Mouse (Mus musculus): ENCODE measurements at regions not wholly inside any gene's neighbourhood (a gene's known extent, or its start where the extent isn't known, plus 50 kb on each side); places are given as distances from the start of the nearest gene placed in this dataset.

DNA sequence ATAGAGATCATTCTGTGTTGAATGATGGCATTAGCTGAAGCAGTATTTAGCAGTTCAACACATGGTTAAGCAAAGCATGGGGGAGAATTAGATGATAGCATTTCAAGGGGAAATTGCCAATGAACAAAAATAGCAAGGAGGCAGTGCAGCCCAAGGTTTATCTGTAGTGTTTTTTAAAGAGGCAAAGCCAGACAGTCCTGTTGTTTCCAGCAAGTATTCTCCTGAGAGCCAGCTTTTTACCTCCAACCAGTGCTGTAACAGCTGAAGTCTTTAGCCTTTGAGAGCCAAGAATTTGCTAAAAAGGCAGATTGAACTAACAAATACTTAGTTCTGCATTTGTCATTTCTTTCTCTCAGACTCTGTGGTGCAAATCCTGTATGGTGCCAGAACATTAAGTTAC lies 305.1 kb upstream of the Arx start:
- ATAC-seq (ENCODE audit: low FRiP score, low TSS enrichment), result no peak
- no peaks in the 10 kb centered on the region for H3K9me3 ChIP-seq (ENCODE audit: low read length)
- H3K4me2 ChIP-seq (replicated peaks; ENCODE audit: low read depth, low read length), result no peak overlapping the region
- H3K4me1 ChIP-seq (ENCODE audit: insufficient read depth, low read length), result no peaks in the 10 kb centered on the region
- H3K9ac ChIP-seq (replicated peaks; ENCODE audit: low read length), result no peak overlapping the region
- H3K4me3 ChIP-seq (ENCODE audit: low read length), result no peak overlapping the region
- H3K27ac ChIP-seq (ENCODE audit: low read length), result no peak overlapping the region
- H3K36me3 ChIP-seq (ENCODE audit: insufficient read depth, low read length), result no peaks in the 10 kb centered on the region
- no peaks in the 10 kb centered on the region for H3K27me3 ChIP-seq (ENCODE audit: insufficient read depth, low read length)

DNA sequence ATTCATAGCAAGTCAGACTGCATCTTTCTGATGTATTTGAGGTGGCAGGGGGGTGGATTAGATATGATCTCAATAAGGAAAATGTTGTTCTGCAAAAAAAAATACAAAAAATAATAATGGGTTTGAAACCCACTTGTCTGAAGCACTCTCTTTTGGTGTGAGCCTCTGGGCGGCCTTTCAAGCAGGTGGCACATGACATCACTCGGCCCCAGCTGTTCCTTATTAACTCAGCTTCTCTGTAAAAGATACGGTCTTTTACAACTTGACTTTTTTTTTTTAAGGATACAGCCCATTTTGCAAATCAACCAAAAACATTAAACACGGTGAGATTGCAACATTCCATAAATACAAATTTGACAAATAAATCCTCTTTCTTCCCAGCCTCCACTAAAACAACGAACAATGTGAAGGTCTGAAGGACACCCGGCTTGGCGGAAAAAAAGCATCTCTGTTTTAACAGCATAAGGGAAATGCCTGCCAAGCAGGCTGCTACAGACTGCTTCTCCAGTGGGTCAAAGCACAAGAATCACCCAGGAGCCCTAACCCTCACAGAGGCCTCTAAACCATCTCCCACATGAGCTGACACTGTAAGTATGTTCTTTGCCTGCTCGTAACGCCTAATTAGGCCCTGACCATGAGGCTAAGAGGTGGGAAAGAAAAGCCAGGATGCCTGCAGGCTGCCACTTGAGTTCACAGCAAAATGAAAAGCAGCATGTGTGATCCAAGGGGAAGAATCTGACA lies 283.8 kb upstream of the Arx start:
- 55% methylated on average over 9 of the region's 9 CpGs for WGBS
- no peak for ATAC-seq (ENCODE audit: low FRiP score, low TSS enrichment)
- Histone ChIP-seq H3K9me3 (ENCODE audit: low read length) (no peaks in the 10 kb centered on the region), H3K4me3 (ENCODE audit: low read length) (no peak overlapping the region), H3K36me3 (ENCODE audit: insufficient read depth, low read length) (no peaks in the 10 kb centered on the region), H3K27ac (ENCODE audit: low read length) (no peak overlapping the region), H3K9ac (replicated peaks; ENCODE audit: low read length) (no peak overlapping the region), H3K27me3 (ENCODE audit: insufficient read depth, low read length) (no peaks in the 10 kb centered on the region), H3K4me1 (ENCODE audit: insufficient read depth, low read length) (no peaks in the 10 kb centered on the region), H3K4me2 (replicated peaks; ENCODE audit: low read depth, low read length) (no peak overlapping the region)

DNA sequence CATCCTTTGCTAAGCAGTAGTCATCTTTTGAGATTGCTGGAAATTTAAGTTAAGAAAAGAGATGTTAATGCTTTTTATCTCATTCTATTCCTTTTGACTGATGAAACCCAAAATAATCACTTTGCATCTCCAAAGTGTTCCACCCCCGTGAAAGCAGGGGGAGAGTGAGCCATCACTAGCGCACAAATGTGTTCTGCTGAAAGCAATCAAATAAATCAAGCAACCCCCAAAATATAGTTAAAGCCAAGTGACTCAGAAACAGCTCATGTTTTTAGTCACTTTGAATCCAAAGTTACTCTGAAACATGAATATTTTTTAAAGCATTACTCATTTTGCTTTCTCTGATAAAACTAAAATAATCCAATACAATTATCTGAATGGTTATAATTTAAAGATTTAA lies 279.6 kb upstream of the Arx start:
- Histone ChIP-seq H3K4me3 (ENCODE audit: low read length) (no peak overlapping the region), H3K4me1 (ENCODE audit: insufficient read depth, low read length) (no peaks in the 10 kb centered on the region), H3K4me2 (replicated peaks; ENCODE audit: low read depth, low read length) (no peak overlapping the region), H3K9me3 (ENCODE audit: low read length) (no peaks in the 10 kb centered on the region), H3K36me3 (ENCODE audit: insufficient read depth, low read length) (no peaks in the 10 kb centered on the region), H3K9ac (replicated peaks; ENCODE audit: low read length) (no peak overlapping the region), H3K27me3 (ENCODE audit: insufficient read depth, low read length) (no peaks in the 10 kb centered on the region), H3K27ac (ENCODE audit: low read length) (no peak overlapping the region)
- 69% methylated on average over 2 of the region's 2 CpGs for WGBS
- ATAC-seq (ENCODE audit: low FRiP score, low TSS enrichment), result no peak

DNA sequence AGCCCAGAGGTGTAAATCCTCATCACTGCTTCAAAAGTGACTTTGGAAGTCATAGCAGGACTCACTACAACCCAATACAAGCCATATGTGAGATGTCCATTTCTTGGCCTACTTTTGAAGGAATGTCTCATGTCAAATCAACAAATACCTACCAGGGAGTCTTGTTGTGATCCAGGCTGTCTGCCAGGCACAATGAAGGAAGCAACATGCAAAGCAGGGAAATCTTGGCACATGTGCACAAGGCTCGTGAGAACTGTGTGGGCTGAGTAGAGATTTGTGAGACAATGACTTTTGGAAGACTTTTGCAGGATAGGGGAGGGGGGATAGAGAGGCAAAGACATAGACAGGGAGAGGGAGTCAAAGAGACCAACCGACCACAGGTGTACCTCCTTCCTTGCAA lies 274.7 kb upstream of the Arx start:
- Histone ChIP-seq H3K4me3 (ENCODE audit: low read length) (no peak overlapping the region), H3K36me3 (ENCODE audit: insufficient read depth, low read length) (no peaks in the 10 kb centered on the region), H3K9ac (replicated peaks; ENCODE audit: low read length) (no peak overlapping the region), H3K27ac (ENCODE audit: low read length) (no peak overlapping the region), H3K27me3 (ENCODE audit: insufficient read depth, low read length) (no peaks in the 10 kb centered on the region), H3K9me3 (ENCODE audit: low read length) (no peaks in the 10 kb centered on the region), H3K4me2 (replicated peaks; ENCODE audit: low read depth, low read length) (no peak overlapping the region), H3K4me1 (ENCODE audit: insufficient read depth, low read length) (no peaks in the 10 kb centered on the region)
- WGBS, result 38% methylated on average over 2 of the region's 2 CpGs
- peak; percentile 49; the same call in 1 of the 2 replicates for ATAC-seq (ENCODE audit: low FRiP score, low TSS enrichment)

DNA sequence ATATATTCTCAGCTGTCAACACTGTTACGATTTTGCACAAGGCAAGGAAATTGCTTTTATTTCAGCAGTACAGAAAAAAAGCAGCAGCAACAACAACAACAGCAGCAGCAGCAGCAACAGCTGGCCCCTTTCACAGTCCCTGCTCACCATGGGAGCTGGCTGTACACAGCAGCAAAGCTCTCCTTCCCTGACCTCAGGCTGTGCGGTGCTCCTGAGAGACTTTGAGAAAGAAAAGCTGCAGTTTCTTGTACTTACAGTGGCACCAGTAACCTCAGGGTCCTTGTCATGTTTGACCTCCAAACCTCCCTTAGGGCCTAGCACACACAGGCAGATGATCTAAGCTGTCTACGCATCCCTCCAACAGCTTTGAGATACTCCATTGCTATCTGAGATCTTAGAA lies 269.9 kb upstream of the Arx start:
- Histone ChIP-seq H3K27me3 (ENCODE audit: insufficient read depth, low read length) (no peaks in the 10 kb centered on the region), H3K36me3 (ENCODE audit: insufficient read depth, low read length) (no peaks in the 10 kb centered on the region), H3K4me3 (ENCODE audit: low read length) (no peak overlapping the region), H3K4me2 (replicated peaks; ENCODE audit: low read depth, low read length) (no peak overlapping the region), H3K27ac (ENCODE audit: low read length) (peak overlapping the region; percentile 34; the same call in 1 of the 2 replicates), H3K4me1 (ENCODE audit: insufficient read depth, low read length) (no peaks in the 10 kb centered on the region), H3K9me3 (ENCODE audit: low read length) (no peaks in the 10 kb centered on the region), H3K9ac (replicated peaks; ENCODE audit: low read length) (no peak overlapping the region)
- WGBS, result 49% methylated on average over 3 of the region's 3 CpGs
- peak; percentile 93 for ATAC-seq (ENCODE audit: low FRiP score, low TSS enrichment)

DNA sequence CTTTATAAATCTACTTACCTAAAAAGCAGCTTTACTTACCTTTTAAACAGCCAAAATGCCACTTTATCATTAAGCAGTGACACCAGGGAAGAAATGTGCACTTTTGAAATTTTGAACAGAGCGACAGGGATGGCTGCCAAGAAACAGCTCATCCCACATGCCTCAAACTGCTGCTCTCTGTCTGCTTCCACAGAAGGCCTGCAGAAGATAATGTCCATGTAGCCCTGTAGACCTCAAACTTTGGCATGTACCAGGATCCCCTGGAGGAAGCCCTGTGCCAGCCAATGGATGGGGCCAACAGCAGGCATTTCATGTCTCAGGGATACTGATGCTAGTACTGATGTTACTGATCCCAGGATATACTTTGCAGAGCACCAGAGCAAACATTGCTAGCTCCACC lies 245.1 kb upstream of the Arx start:
- Histone ChIP-seq H3K9me3 (ENCODE audit: low read length) (no peaks in the 10 kb centered on the region), H3K27ac (ENCODE audit: low read length) (no peak overlapping the region), H3K9ac (replicated peaks; ENCODE audit: low read length) (no peak overlapping the region), H3K4me2 (replicated peaks; ENCODE audit: low read depth, low read length) (no peak overlapping the region), H3K27me3 (ENCODE audit: insufficient read depth, low read length) (no peaks in the 10 kb centered on the region), H3K36me3 (ENCODE audit: insufficient read depth, low read length) (no peaks in the 10 kb centered on the region), H3K4me3 (ENCODE audit: low read length) (no peak overlapping the region), H3K4me1 (ENCODE audit: insufficient read depth, low read length) (no peaks in the 10 kb centered on the region)
- 66% methylated on average over 1 of the region's 1 CpGs for WGBS
- no peak for ATAC-seq (ENCODE audit: low FRiP score, low TSS enrichment)

DNA sequence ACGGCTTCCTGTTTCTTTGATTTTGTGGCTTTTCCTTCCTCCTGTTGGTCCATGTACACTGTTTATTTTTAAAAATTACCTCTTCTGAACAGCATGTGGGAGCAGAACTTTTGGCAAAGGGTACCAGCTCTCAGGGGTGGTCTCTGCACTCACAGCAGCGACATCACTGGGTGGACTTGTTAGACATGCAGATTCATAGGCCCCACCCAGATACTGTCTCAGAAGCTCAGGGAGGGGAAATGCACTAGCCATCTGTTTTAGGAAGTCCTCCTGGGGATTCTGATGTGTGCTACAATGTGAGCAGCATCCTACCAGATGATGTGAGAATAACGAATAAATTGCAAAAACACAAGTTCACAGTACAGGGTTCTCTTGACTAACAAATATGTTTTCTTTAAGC lies 243.5 kb upstream of the Arx start:
- Histone ChIP-seq H3K36me3 (ENCODE audit: insufficient read depth, low read length) (no peaks in the 10 kb centered on the region), H3K27me3 (ENCODE audit: insufficient read depth, low read length) (no peaks in the 10 kb centered on the region), H3K9ac (replicated peaks; ENCODE audit: low read length) (no peak overlapping the region), H3K4me3 (ENCODE audit: low read length) (no peak overlapping the region), H3K4me1 (ENCODE audit: insufficient read depth, low read length) (no peaks in the 10 kb centered on the region), H3K4me2 (replicated peaks; ENCODE audit: low read depth, low read length) (no peak overlapping the region), H3K9me3 (ENCODE audit: low read length) (no peaks in the 10 kb centered on the region), H3K27ac (ENCODE audit: low read length) (no peak overlapping the region)
- WGBS, result 57% methylated on average over 3 of the region's 3 CpGs
- ATAC-seq (ENCODE audit: low FRiP score, low TSS enrichment), result no peak

DNA sequence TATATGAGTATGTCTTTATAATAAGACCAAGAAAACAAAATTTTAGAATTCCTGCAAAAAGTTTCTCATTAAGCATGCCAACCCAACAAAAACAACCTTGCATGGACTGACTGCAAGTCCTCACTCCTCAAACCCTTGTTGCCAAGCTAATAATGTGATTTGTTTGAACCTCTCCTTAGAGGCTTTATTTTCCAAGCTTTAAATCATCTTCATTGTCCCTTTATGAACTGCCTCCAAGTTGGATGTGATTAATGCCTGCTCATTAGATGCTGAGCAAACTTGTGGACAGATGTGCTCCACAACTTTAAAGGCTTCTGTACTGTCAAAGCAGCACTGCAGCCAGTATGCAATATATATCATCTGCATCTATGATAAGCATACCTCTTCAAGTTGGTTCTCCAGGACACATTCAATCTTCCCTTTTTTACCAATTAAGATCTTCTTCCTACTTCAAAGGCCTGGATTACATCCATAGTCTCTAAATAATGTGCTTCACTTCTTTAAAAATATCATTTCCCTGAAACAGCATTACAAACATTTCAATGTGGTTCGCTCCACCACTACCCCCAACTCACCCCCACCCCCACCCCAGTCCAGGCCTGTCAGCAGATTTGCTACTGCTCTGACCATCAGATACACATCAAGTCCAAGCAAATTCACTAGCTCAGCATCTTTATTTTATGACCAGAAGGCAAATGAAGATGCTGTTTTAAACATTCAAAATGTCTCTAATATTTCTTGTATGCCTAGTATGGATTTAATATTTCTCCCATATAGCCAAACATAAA lies 237.1 kb upstream of the Arx start:
- H3K9me3 ChIP-seq (ENCODE audit: low read length), result no peaks in the 10 kb centered on the region
- H3K36me3 ChIP-seq (ENCODE audit: insufficient read depth, low read length), result no peaks in the 10 kb centered on the region
- no peak overlapping the region for H3K4me2 ChIP-seq (replicated peaks; ENCODE audit: low read depth, low read length)
- H3K27ac ChIP-seq (ENCODE audit: low read length), result no peak overlapping the region
- WGBS, result 91% methylated on average over 1 of the region's 1 CpGs
- no peak overlapping the region for H3K4me3 ChIP-seq (ENCODE audit: low read length)
- peak; percentile 83 for ATAC-seq (ENCODE audit: low FRiP score, low TSS enrichment)
- no peaks in the 10 kb centered on the region for H3K4me1 ChIP-seq (ENCODE audit: insufficient read depth, low read length)
- no peak overlapping the region for H3K9ac ChIP-seq (replicated peaks; ENCODE audit: low read length)
- no peaks in the 10 kb centered on the region for H3K27me3 ChIP-seq (ENCODE audit: insufficient read depth, low read length)

DNA sequence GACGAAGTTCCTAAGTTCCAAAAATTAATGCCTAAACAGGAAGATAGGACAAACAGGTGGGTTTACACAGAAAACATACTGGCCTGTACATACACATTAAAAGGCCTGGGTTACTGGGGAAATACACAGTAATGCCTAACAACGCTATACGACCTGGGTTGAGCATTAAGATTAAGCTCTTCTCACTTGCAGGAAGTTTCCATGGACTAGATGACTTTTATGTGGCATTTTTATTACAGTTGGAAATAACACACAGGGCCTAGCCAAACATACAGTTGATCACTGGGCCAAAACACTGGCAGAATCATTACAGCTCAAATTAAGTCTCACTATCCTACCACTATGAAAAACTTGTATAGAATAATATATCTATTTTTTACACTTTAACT lies 236.5 kb upstream of the Arx start:
- H3K36me3 ChIP-seq (ENCODE audit: insufficient read depth, low read length), result no peaks in the 10 kb centered on the region
- no peaks in the 10 kb centered on the region for H3K4me1 ChIP-seq (ENCODE audit: insufficient read depth, low read length)
- H3K9me3 ChIP-seq (ENCODE audit: low read length), result no peaks in the 10 kb centered on the region
- H3K4me3 ChIP-seq (ENCODE audit: low read length), result no peak overlapping the region
- ATAC-seq (ENCODE audit: low FRiP score, low TSS enrichment), result peak; percentile 61; the same call in 1 of the 2 replicates
- H3K9ac ChIP-seq (replicated peaks; ENCODE audit: low read length), result no peak overlapping the region
- H3K4me2 ChIP-seq (replicated peaks; ENCODE audit: low read depth, low read length), result no peak overlapping the region
- no peak overlapping the region for H3K27ac ChIP-seq (ENCODE audit: low read length)
- H3K27me3 ChIP-seq (ENCODE audit: insufficient read depth, low read length), result no peaks in the 10 kb centered on the region
- WGBS, result 59% methylated on average over 3 of the region's 3 CpGs

DNA sequence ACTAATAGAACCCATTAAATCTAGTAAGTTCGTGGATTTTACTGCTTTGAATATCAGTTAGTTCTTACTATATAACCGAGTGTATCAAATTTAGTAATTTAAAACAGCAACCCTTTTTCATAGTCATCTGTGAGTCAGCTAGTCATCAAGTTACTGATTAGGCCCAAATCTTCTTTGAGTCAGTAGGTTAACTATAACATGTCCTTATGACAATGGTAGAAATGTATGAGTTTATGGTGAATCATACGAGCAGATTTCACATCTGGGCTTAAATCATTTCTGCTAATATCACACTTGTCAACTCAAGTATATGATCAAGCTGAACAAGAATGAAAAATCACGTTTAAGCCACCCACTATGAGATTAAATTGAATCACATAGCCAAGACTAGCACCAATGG lies 226.7 kb upstream of the Arx start:
- 75% methylated on average over 4 of the region's 4 CpGs for WGBS
- no peaks in the 10 kb centered on the region for H3K4me1 ChIP-seq (ENCODE audit: insufficient read depth, low read length)
- H3K9me3 ChIP-seq (ENCODE audit: low read length), result no peaks in the 10 kb centered on the region
- no peaks in the 10 kb centered on the region for H3K27me3 ChIP-seq (ENCODE audit: insufficient read depth, low read length)
- ATAC-seq (ENCODE audit: low FRiP score, low TSS enrichment), result no peak
- H3K9ac ChIP-seq (replicated peaks; ENCODE audit: low read length), result no peak overlapping the region
- no peaks in the 10 kb centered on the region for H3K36me3 ChIP-seq (ENCODE audit: insufficient read depth, low read length)
- no peak overlapping the region for H3K4me2 ChIP-seq (replicated peaks; ENCODE audit: low read depth, low read length)
- no peak overlapping the region for H3K4me3 ChIP-seq (ENCODE audit: low read length)
- H3K27ac ChIP-seq (ENCODE audit: low read length), result no peak overlapping the region
